Mouse (Mus musculus): ENCODE measurements at regions not wholly inside any gene's neighbourhood (a gene's known extent, or its start where the extent isn't known, plus 50 kb on each side); places are given as distances from the start of the nearest gene placed in this dataset.

GRCm38 (mm10) chr1:75692781-75693180 lies 146.7 kb downstream of the Slc4a3 start:
- DNase-seq (ENCODE audit: low read depth): no peak

- DNase-seq (ENCODE audit: low read depth): no peak
Observed at GRCm38 (mm10) chr1:75693231-75693914, 147.3 kb downstream of the Slc4a3 start.

GRCm38 (mm10) chr1:75704832-75705650 lies 159.0 kb downstream of the Slc4a3 start:
- DNase-seq (ENCODE audit: low read depth): no peak

GRCm38 (mm10) chr1:75706126-75706525 lies 160.1 kb downstream of the Slc4a3 start:
- DNase-seq (ENCODE audit: low read depth): no peak

- DNase-seq (ENCODE audit: low read depth): no peak
Observed at GRCm38 (mm10) chr1:75723431-75723830, 177.4 kb downstream of the Slc4a3 start.

- DNase-seq (ENCODE audit: low read depth): no peak
Observed at GRCm38 (mm10) chr1:75725329-75725728, 179.3 kb downstream of the Slc4a3 start.

GRCm38 (mm10) chr1:75728859-75729258 lies 182.8 kb downstream of the Slc4a3 start:
- DNase-seq (ENCODE audit: low read depth): no peak

- no peak for DNase-seq (ENCODE audit: low read depth)
Observed at GRCm38 (mm10) chr1:75733791-75734190, 187.7 kb downstream of the Slc4a3 start.

GRCm38 (mm10) chr1:75738651-75739050 lies 192.6 kb downstream of the Slc4a3 start:
- DNase-seq (ENCODE audit: low read depth): no peak

GRCm38 (mm10) chr1:75749665-75750221 lies 203.7 kb downstream of the Slc4a3 start:
- DNase-seq (ENCODE audit: low read depth): no peak

GRCm38 (mm10) chr1:75772131-75772530 lies 226.1 kb downstream of the Slc4a3 start:
- DNase-seq (ENCODE audit: low read depth): no peak

GRCm38 (mm10) chr1:75773014-75773413 lies 226.9 kb downstream of the Slc4a3 start:
- no peak for DNase-seq (ENCODE audit: low read depth)

GRCm38 (mm10) chr1:75778889-75779288 lies 232.8 kb downstream of the Slc4a3 start:
- no peak for DNase-seq (ENCODE audit: low read depth)

GRCm38 (mm10) chr1:75783206-75783605 lies 237.1 kb downstream of the Slc4a3 start:
- no peak for DNase-seq (ENCODE audit: low read depth)

GRCm38 (mm10) chr1:75786173-75786820 lies 240.2 kb downstream of the Slc4a3 start:
- no peak for DNase-seq (ENCODE audit: low read depth)

GRCm38 (mm10) chr1:75791509-75791908 lies 245.4 kb downstream of the Slc4a3 start:
- no peak for DNase-seq (ENCODE audit: low read depth)

- no peak for DNase-seq (ENCODE audit: low read depth)
Observed at GRCm38 (mm10) chr1:75797793-75798192, 251.7 kb downstream of the Slc4a3 start.

GRCm38 (mm10) chr1:75798375-75799099 lies 252.5 kb downstream of the Slc4a3 start:
- no peak for DNase-seq (ENCODE audit: low read depth)

GRCm38 (mm10) chr1:75804473-75804872 lies 258.4 kb downstream of the Slc4a3 start:
- no peak for DNase-seq (ENCODE audit: low read depth)

GRCm38 (mm10) chr1:75812471-75812870 lies 266.4 kb downstream of the Slc4a3 start:
- DNase-seq (ENCODE audit: low read depth): no peak

- DNase-seq (ENCODE audit: low read depth): no peak
Observed at GRCm38 (mm10) chr1:75826202-75826601, 280.1 kb downstream of the Slc4a3 start.

Measured in gonadal fat pad, adult 2 months (tissue).